Mouse (Mus musculus): ENCODE measurements around the gene Traip.

GRCm38 (mm10) chr9:108020741-108021140, 70.8 kb downstream of the Traip start:
- TF ChIP-seq EP300 (IDR thresholded peaks at IDR 0.05; ENCODE audit: insufficient read depth, low read depth, low read length) (no peak), CTCF (IDR thresholded peaks at IDR 0.05) (no peak), POLR2A (IDR thresholded peaks at IDR 0.05; ENCODE audit: insufficient read depth, low read depth, low read length) (no peak)

Measured in heart, adult 2 months (tissue).